Mouse (Mus musculus) bone marrow macrophage, adult 2 months (primary cell): ENCODE results near the gene Cspg5.

Experiments
- CTCF ChIP-seq: IDR thresholded peaks from 2 replicates; pipeline ENCODE4 v1.5.1; 2012; ENCODE audit warnings: low read depth, mild to moderate bottlenecking, low read length, moderate library complexity
- POLR2A ChIP-seq: IDR thresholded peaks from 2 replicates; pipeline ENCODE4 v1.6.1; 2012; ENCODE audit warnings: mild to moderate bottlenecking, low read depth, low read length, borderline replicate concordance

- no peak for TF ChIP-seq POLR2A
- TF ChIP-seq CTCF, result no peak
These were observed 62.8 kb downstream of the Cspg5 start for GRCm38 (mm10) chr9:110306371-110306770.
